Mouse (Mus musculus) intestine, embryonic 15.5 days (tissue): ENCODE data around the gene Sept5. TPM values are rescaled to one million over a fixed set of nuclear protein-coding genes. Genes with fewer than 3 reads are reported as not detected.
A peak's percentile ranks its signal among the peaks of the same experiment; 100 is the strongest.

Experiments used
- ATAC-seq: fragments of 200-750 bp; cut with Nextera tagmentation; 2 replicates; pipeline ENCODE4 v1.8.0; 2017; ENCODE audit warnings: moderate TSS enrichment, moderate library complexity
- H3K27ac ChIP-seq: fragments of 300-500 bp; sonication (generic); 2 replicates; pipeline ENCODE4 v1.5.1; 2015; ENCODE audit warnings: mild to moderate bottlenecking, inconsistent platforms
- H3K27me3 ChIP-seq: fragments of 300-500 bp; sonication (generic); replicated peaks from 2 replicates; pipeline ENCODE4 v1.6.1; 2015; ENCODE audit warnings: inconsistent platforms
- H3K36me3 ChIP-seq: fragments of 300-500 bp; sonication (generic); 2 replicates; pipeline ENCODE4 v1.6.1; 2015; ENCODE audit warnings: inconsistent platforms
- H3K4me1 ChIP-seq: fragments of 300-500 bp; sonication (generic); replicated peaks from 2 replicates; pipeline ENCODE4 v1.6.1; 2015; ENCODE audit warnings: inconsistent platforms
- H3K4me2 ChIP-seq: fragments of 300-500 bp; sonication (generic); replicated peaks from 2 replicates; pipeline ENCODE4 v1.6.1; 2015; ENCODE audit warnings: mild to moderate bottlenecking, inconsistent platforms
- H3K4me3 ChIP-seq: fragments of 300-500 bp; sonication (generic); replicated peaks from 2 replicates; pipeline ENCODE4 v1.5.1; 2015; ENCODE audit warnings: inconsistent platforms
- H3K9ac ChIP-seq: fragments of 300-500 bp; sonication (generic); 2 replicates; pipeline ENCODE4 v1.6.1; 2015; ENCODE audit warnings: inconsistent platforms
- H3K9me3 ChIP-seq: fragments of 300-500 bp; sonication (generic); 2 replicates; pipeline ENCODE4 v1.6.1; 2016; ENCODE audit warnings: inconsistent platforms
- WGBS: fragments of 180-500 bp; shearing (Covaris S2); methylation state at CpG from one replicate; pipeline ENCODE4 v1.1.7; 2015; 5-methylcytosine and 5-hydroxymethylcytosine counted together
- polyA plus RNA-seq: library from polyadenylated mRNA; unstranded; fragments of >200 nt; fragmentation: Nextera tagmentation; extraction: Ambion mirVana; gene quantifications from 2 replicates; pipeline ENCODE4 v1.2.1, GENCODE M21; 2015

Sept5 gene
- polyA plus RNA-seq, 1 experiment from 2014 or later = 39.0 TPM

GRCm38 (mm10) chr16:18621362-18622001 lies 8.3 kb downstream of the Sept5 start:
- peaks cover 29% of the 10 kb centered on the region for H3K4me1 ChIP-seq

GRCm38 (mm10) chr16:18620601-18621361 lies 9.0 kb downstream of the Sept5 start:
- 1% methylated on average over 74 of the region's 74 CpGs for WGBS
- H3K27me3 ChIP-seq = peaks cover 78% of the 10 kb centered on the region
- peak overlapping the region; percentile 95 for H3K4me2 ChIP-seq
- peaks cover 12% of the 10 kb centered on the region; the same call in 1 of the 2 replicates for H3K36me3 ChIP-seq
- no peaks in the 10 kb centered on the region for H3K9me3 ChIP-seq
- peak overlapping the region; percentile 6; the same call in 1 of the 2 replicates for H3K9ac ChIP-seq
- ATAC-seq = peak; percentile 44
- peak overlapping the region; percentile 49 for H3K4me3 ChIP-seq
- H3K27ac ChIP-seq = no peak overlapping the region
- H3K4me1 ChIP-seq = peaks cover 22% of the 10 kb centered on the region

More at GRCm38 (mm10) chr16:18621362-18622001, 8.3 kb downstream of the Sept5 start:
- WGBS = 12% methylated on average over 38 of the region's 38 CpGs
- H3K36me3 ChIP-seq = peaks cover 12% of the 10 kb centered on the region; the same call in 1 of the 2 replicates
- H3K4me2 ChIP-seq = peak overlapping the region; percentile 95
- H3K9ac ChIP-seq = no peak overlapping the region; the same call in 1 of the 2 replicates
- H3K27ac ChIP-seq = no peak overlapping the region
- H3K4me3 ChIP-seq = peak overlapping the region; percentile 49
- no peaks in the 10 kb centered on the region for H3K9me3 ChIP-seq
- H3K27me3 ChIP-seq = peaks cover 78% of the 10 kb centered on the region
- ATAC-seq = no peak

GRCm38 (mm10) chr16:18620201-18620600 lies 9.6 kb downstream of the Sept5 start:
- H3K4me3 ChIP-seq = no peak overlapping the region

GRCm38 (mm10) chr16:18619110-18619509 lies 10.6 kb downstream of the Sept5 start:
- 56% methylated on average over 4 of the region's 4 CpGs for WGBS
- H3K27ac ChIP-seq = no peak overlapping the region
- H3K27me3 ChIP-seq = peaks cover 62% of the 10 kb centered on the region
- no peak overlapping the region for H3K4me3 ChIP-seq
- peaks cover 21% of the 10 kb centered on the region for H3K4me1 ChIP-seq
- no peaks in the 10 kb centered on the region for H3K9me3 ChIP-seq
- H3K9ac ChIP-seq = no peak overlapping the region
- ATAC-seq = no peak
- H3K4me2 ChIP-seq = no peak overlapping the region
- H3K36me3 ChIP-seq = peaks cover 12% of the 10 kb centered on the region; the same call in 1 of the 2 replicates

More at GRCm38 (mm10) chr16:18620201-18620600, 9.6 kb downstream of the Sept5 start:
- ATAC-seq = no peak
- 50% methylated on average over 6 of the region's 6 CpGs for WGBS
- H3K4me1 ChIP-seq = peaks cover 21% of the 10 kb centered on the region
- H3K27ac ChIP-seq = no peak overlapping the region
- no peak overlapping the region for H3K9ac ChIP-seq
- no peaks in the 10 kb centered on the region for H3K9me3 ChIP-seq
- H3K4me2 ChIP-seq = peak overlapping the region; percentile 95
- peaks cover 12% of the 10 kb centered on the region; the same call in 1 of the 2 replicates for H3K36me3 ChIP-seq
- H3K27me3 ChIP-seq = peaks cover 73% of the 10 kb centered on the region

GRCm38 (mm10) chr16:18618297-18618696 lies 11.5 kb downstream of the Sept5 start:
- Histone ChIP-seq H3K27ac (no peak overlapping the region), H3K36me3 (peaks cover 5% of the 10 kb centered on the region; the same call in 1 of the 2 replicates), H3K4me3 (no peak overlapping the region), H3K4me1 (peaks cover 21% of the 10 kb centered on the region), H3K9me3 (no peaks in the 10 kb centered on the region), H3K27me3 (peaks cover 54% of the 10 kb centered on the region), H3K4me2 (no peak overlapping the region), H3K9ac (no peak overlapping the region)
- WGBS = 60% methylated on average over 2 of the region's 2 CpGs
- ATAC-seq = no peak

- Histone ChIP-seq H3K27me3 (peaks cover 46% of the 10 kb centered on the region), H3K27ac (no peak overlapping the region), H3K9ac (no peak overlapping the region), H3K4me1 (peaks cover 21% of the 10 kb centered on the region), H3K4me3 (peak overlapping the region; percentile 13), H3K4me2 (peak overlapping the region; percentile 64), H3K9me3 (no peaks in the 10 kb centered on the region), H3K36me3 (no peaks in the 10 kb centered on the region)
- ATAC-seq = peak; percentile 77
- 2% methylated on average over 27 of the region's 27 CpGs for WGBS
Observed at GRCm38 (mm10) chr16:18617370-18618065, 12.2 kb downstream of the Sept5 start.

- Histone ChIP-seq H3K27me3 (peaks cover 8% of the 10 kb centered on the region), H3K9ac (no peak overlapping the region), H3K4me1 (peaks cover 17% of the 10 kb centered on the region; the same call in 1 of the 2 replicates), H3K36me3 (no peaks in the 10 kb centered on the region), H3K4me3 (no peak overlapping the region), H3K4me2 (no peak overlapping the region), H3K27ac (no peak overlapping the region), H3K9me3 (no peaks in the 10 kb centered on the region)
- WGBS = 72% methylated on average over 3 of the region's 3 CpGs
- ATAC-seq = no peak
Observed at GRCm38 (mm10) chr16:18613301-18613700, 16.5 kb downstream of the Sept5 start.

- H3K4me3 ChIP-seq = no peak overlapping the region
- peaks cover 10% of the 10 kb centered on the region; the same call in 1 of the 2 replicates for H3K4me1 ChIP-seq
- H3K27ac ChIP-seq = no peak overlapping the region
- no peaks in the 10 kb centered on the region for H3K9me3 ChIP-seq
- H3K27me3 ChIP-seq = peaks cover 4% of the 10 kb centered on the region
- WGBS = 38% methylated on average over 13 of the region's 13 CpGs
- H3K9ac ChIP-seq = no peak overlapping the region
- no peak overlapping the region for H3K4me2 ChIP-seq
- no peak for ATAC-seq
- H3K36me3 ChIP-seq = no peaks in the 10 kb centered on the region
Observed at GRCm38 (mm10) chr16:18611752-18612151, 18.0 kb downstream of the Sept5 start.

- no peak for ATAC-seq
Observed at GRCm38 (mm10) chr16:18609099-18609498, 20.7 kb downstream of the Sept5 start.

GRCm38 (mm10) chr16:18608226-18608625 lies 21.5 kb downstream of the Sept5 start:
- Histone ChIP-seq H3K9me3 (no peaks in the 10 kb centered on the region), H3K4me1 (peaks cover 23% of the 10 kb centered on the region), H3K36me3 (no peaks in the 10 kb centered on the region), H3K9ac (no peak overlapping the region), H3K4me2 (peak overlapping the region; percentile 24), H3K27ac (no peak overlapping the region), H3K27me3 (peaks cover 4% of the 10 kb centered on the region; the same call in 1 of the 2 replicates), H3K4me3 (no peak overlapping the region)
- WGBS = 16% methylated on average over 11 of the region's 11 CpGs
- ATAC-seq = no peak

More at GRCm38 (mm10) chr16:18609099-18609498, 20.7 kb downstream of the Sept5 start:
- no peaks in the 10 kb centered on the region for H3K36me3 ChIP-seq
- no peak overlapping the region for H3K9ac ChIP-seq
- H3K9me3 ChIP-seq = no peaks in the 10 kb centered on the region
- no peak overlapping the region for H3K27ac ChIP-seq
- H3K27me3 ChIP-seq = peaks cover 4% of the 10 kb centered on the region; the same call in 1 of the 2 replicates
- H3K4me1 ChIP-seq = peaks cover 20% of the 10 kb centered on the region
- no peak overlapping the region for H3K4me2 ChIP-seq
- WGBS = 63% methylated on average over 2 of the region's 2 CpGs
- no peak overlapping the region for H3K4me3 ChIP-seq

- Histone ChIP-seq H3K36me3 (no peaks in the 10 kb centered on the region), H3K4me3 (no peak overlapping the region), H3K27me3 (peaks cover 4% of the 10 kb centered on the region; the same call in 1 of the 2 replicates), H3K4me2 (no peak overlapping the region), H3K9me3 (no peaks in the 10 kb centered on the region), H3K4me1 (peaks cover 19% of the 10 kb centered on the region), H3K27ac (no peak overlapping the region), H3K9ac (no peak overlapping the region)
- WGBS = 62% methylated on average over 5 of the region's 5 CpGs
- ATAC-seq = peak; percentile 37; the same call in 1 of the 2 replicates
Observed at GRCm38 (mm10) chr16:18605705-18606104, 24.0 kb downstream of the Sept5 start.

- no peak overlapping the region for H3K9ac ChIP-seq
- peaks cover 19% of the 10 kb centered on the region for H3K4me1 ChIP-seq
- no peaks in the 10 kb centered on the region for H3K36me3 ChIP-seq
- 58% methylated on average over 8 of the region's 8 CpGs for WGBS
- no peaks in the 10 kb centered on the region for H3K9me3 ChIP-seq
- H3K4me2 ChIP-seq = no peak overlapping the region
- 0 out of 2 replicates have a peak, but pooled peaks have one; percentile 20 for ATAC-seq
- H3K27ac ChIP-seq = no peak overlapping the region
- H3K4me3 ChIP-seq = no peak overlapping the region
- H3K27me3 ChIP-seq = peaks cover 4% of the 10 kb centered on the region; the same call in 1 of the 2 replicates
Observed at GRCm38 (mm10) chr16:18604267-18604701, 25.5 kb downstream of the Sept5 start.
